Mouse (Mus musculus): ENCODE results near the gene Samd10. TPM values are rescaled to one million over a fixed set of nuclear protein-coding genes. Genes with fewer than 3 reads are reported as not detected.
A peak's percentile ranks its signal among the peaks of the same experiment; 100 is the strongest.

Samd10 gene
- total and polyA plus RNA-seq, 2 experiments, result 0.55 to 4.6 TPM

DNA sequence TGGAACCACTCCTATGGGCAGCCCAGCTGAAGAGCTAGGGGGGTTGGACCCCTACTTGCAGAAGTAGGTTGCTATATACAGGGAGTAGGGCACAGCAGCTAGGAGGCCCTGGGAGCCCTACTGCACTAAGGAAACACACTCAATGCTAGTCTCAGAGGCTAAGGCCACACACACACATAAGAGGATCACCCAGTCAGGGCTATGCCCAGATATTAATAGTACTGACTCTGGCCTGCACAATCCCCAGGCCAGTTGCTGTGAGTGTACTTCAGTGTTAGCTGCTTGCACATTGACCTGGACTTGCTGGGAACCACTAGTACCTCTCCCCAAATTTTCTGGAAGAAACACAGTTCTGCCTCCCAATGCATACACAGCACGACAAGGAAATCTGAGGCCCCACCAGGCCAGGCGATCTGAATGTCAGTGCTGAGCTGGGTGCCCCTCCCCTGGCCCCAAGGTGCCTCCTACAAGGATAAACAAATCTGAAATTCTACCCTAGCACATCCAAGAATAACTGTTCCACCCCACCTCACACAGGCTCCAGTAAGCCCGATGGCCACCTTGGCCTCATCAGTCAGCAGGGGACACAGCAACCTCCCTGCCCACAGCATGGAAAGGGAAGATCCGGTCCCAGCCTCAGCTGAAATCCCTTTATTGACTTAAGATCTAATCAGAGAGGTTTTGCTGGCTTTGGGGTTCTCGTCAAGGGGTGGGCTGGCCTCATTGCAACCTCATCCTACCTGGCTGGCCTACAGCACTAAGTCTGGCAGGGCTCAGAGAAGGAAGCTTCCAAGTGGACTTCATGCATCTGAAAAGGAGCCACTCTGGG lies 20.0 kb downstream of the Samd10 start:
- 44% methylated on average over 5 of the region's 5 CpGs for WGBS
- Histone ChIP-seq H3K36me3 (ENCODE audit: control insufficient read depth, insufficient read depth, low read length) (no peaks in the 10 kb centered on the region; the same call in 1 of the 2 replicates), H3K27me3 (ENCODE audit: control insufficient read depth, insufficient read depth, low read length) (no peaks in the 10 kb centered on the region), H3K9ac (ENCODE audit: low read depth, low read length) (no peak overlapping the region), H3K27ac (replicated peaks; ENCODE audit: insufficient read depth, low read depth, low read length) (no peak overlapping the region), H3K79me2 (ENCODE audit: control insufficient read depth, insufficient read depth, low read length) (peaks cover 13% of the 10 kb centered on the region; the same call in 1 of the 2 replicates), H3K4me1 (ENCODE audit: control insufficient read depth, insufficient read depth, low read length) (peaks cover 16% of the 10 kb centered on the region; the same call in 1 of the 2 replicates), H3K4me3 (ENCODE audit: insufficient read depth, low read depth, low read length) (no peak overlapping the region)
- TF ChIP-seq CTCF (IDR thresholded peaks at IDR 0.05; ENCODE audit: low read depth, low read length), result no peak
- no peak for TF ChIP-seq POLR2A (IDR thresholded peaks at IDR 0.05; ENCODE audit: extremely low read depth, insufficient read depth, low read length)
- DNase-seq (ENCODE audit: extremely low read depth, low read depth, low spot score), result no peak

DNA sequence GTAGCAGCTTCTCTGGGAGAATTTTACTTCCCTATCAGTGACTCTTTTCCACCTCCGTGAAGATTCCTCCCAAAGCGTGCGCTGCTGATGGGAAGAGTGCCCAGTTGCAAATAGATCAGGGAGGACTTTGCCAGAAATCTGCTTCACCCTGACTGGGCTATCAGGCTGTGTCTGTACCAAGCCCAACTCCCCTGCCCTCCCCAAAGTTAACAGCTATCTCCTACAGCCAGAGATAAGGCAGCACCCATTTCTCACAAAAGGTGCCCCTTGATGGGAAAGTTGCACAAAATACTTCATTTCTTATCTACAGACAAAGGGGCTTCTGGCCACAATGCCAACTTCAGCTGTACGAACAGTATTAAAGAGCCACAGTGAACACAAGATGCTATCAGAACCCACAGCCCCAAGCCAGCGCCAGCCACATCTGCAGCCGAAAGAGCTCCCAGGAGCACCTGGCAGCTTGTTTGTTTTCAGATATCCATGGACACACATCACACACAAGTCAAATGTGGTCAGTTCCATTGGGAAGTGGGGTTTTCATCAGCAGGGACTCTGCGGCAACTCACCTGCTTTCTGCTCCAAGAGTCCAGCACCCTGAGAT lies 20.9 kb downstream of the Samd10 start:
- DNase-seq (ENCODE audit: extremely low read depth, low read depth, low spot score), result peak; percentile 34
- Histone ChIP-seq H3K4me3 (ENCODE audit: insufficient read depth, low read depth, low read length) (no peak overlapping the region), H3K27ac (replicated peaks; ENCODE audit: insufficient read depth, low read depth, low read length) (no peak overlapping the region), H3K4me1 (ENCODE audit: control insufficient read depth, insufficient read depth, low read length) (peaks cover 15% of the 10 kb centered on the region; the same call in 1 of the 2 replicates), H3K27me3 (ENCODE audit: control insufficient read depth, insufficient read depth, low read length) (no peaks in the 10 kb centered on the region), H3K9ac (ENCODE audit: low read depth, low read length) (no peak overlapping the region), H3K36me3 (ENCODE audit: control insufficient read depth, insufficient read depth, low read length) (no peaks in the 10 kb centered on the region; the same call in 1 of the 2 replicates), H3K79me2 (ENCODE audit: control insufficient read depth, insufficient read depth, low read length) (peaks cover 13% of the 10 kb centered on the region; the same call in 1 of the 2 replicates)
- WGBS, result 44% methylated on average over 7 of the region's 7 CpGs
- TF ChIP-seq POLR2A (IDR thresholded peaks at IDR 0.05; ENCODE audit: extremely low read depth, insufficient read depth, low read length), result no peak
- TF ChIP-seq CTCF (IDR thresholded peaks at IDR 0.05; ENCODE audit: low read depth, low read length), result no peak

DNA sequence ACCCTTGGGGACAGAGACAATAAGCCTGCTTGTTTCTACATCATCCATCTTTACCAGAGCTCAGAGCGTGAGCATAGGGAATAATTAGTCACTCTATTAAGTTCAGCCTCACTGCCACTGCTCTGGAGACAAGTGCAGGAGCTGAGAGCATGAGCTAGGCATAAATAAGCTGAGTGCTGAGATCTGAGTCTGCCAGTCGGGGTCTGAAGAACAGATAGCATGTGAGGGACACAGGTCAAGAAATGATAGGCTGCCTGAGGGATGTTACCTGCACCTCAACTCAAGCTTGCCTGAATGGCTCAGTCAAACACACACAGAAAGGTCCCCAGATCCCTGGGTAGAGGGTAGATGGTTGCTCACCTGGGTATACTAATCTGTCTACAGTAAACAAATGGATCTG lies 21.9 kb downstream of the Samd10 start:
- no peak overlapping the region for H3K27ac ChIP-seq (replicated peaks; ENCODE audit: insufficient read depth, low read depth, low read length)
- no peak for DNase-seq (ENCODE audit: extremely low read depth, low read depth, low spot score)
- 81% methylated on average over 2 of the region's 2 CpGs for whole genome bisulfite sequencing

DNA sequence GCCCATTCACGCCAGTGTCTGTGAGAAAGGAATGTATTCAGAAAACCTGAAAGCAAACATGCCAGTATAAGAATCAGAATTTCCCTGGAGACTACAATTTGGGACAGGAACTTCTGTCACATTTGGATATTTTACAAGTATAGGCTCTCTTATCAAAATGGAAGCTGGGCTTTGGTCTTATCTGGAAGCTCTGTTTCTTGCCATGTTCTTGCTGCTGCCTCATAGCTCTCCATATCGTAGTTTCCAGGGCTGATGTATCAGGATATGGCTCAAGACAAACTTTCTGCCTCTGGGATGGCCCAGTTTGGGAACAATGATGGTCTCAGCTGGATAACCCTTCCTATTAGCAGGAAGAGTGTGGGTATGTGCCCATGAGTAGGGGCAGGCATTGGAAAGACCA lies 22.4 kb downstream of the Samd10 start:
- Histone ChIP-seq H3K9ac (ENCODE audit: low read depth, low read length) (no peak overlapping the region), H3K36me3 (ENCODE audit: control insufficient read depth, insufficient read depth, low read length) (peaks cover 2% of the 10 kb centered on the region; the same call in 1 of the 2 replicates), H3K79me2 (ENCODE audit: control insufficient read depth, insufficient read depth, low read length) (peaks cover 13% of the 10 kb centered on the region; the same call in 1 of the 2 replicates), H3K4me1 (ENCODE audit: control insufficient read depth, insufficient read depth, low read length) (peaks cover 4% of the 10 kb centered on the region; the same call in 1 of the 2 replicates), H3K4me3 (ENCODE audit: insufficient read depth, low read depth, low read length) (no peak overlapping the region), H3K27me3 (ENCODE audit: control insufficient read depth, insufficient read depth, low read length) (no peaks in the 10 kb centered on the region), H3K27ac (replicated peaks; ENCODE audit: insufficient read depth, low read depth, low read length) (no peak overlapping the region)
- no peak for TF ChIP-seq POLR2A (IDR thresholded peaks at IDR 0.05; ENCODE audit: extremely low read depth, insufficient read depth, low read length)
- 89% methylated on average over 2 of the region's 2 CpGs for WGBS
- DNase-seq (ENCODE audit: extremely low read depth, low read depth, low spot score), result no peak

More for the DNA sequence above, 21.9 kb downstream of the Samd10 start:
- no peak overlapping the region for H3K9ac ChIP-seq (ENCODE audit: low read depth, low read length)
- H3K4me3 ChIP-seq (ENCODE audit: insufficient read depth, low read depth, low read length), result no peak overlapping the region
- peaks cover 2% of the 10 kb centered on the region; the same call in 1 of the 2 replicates for H3K36me3 ChIP-seq (ENCODE audit: control insufficient read depth, insufficient read depth, low read length)
- H3K27me3 ChIP-seq (ENCODE audit: control insufficient read depth, insufficient read depth, low read length), result no peaks in the 10 kb centered on the region
- H3K79me2 ChIP-seq (ENCODE audit: control insufficient read depth, insufficient read depth, low read length), result peaks cover 13% of the 10 kb centered on the region; the same call in 1 of the 2 replicates
- H3K4me1 ChIP-seq (ENCODE audit: control insufficient read depth, insufficient read depth, low read length), result peaks cover 6% of the 10 kb centered on the region; the same call in 1 of the 2 replicates
- no peak for TF ChIP-seq CTCF (IDR thresholded peaks at IDR 0.05; ENCODE audit: low read depth, low read length)
- TF ChIP-seq POLR2A (IDR thresholded peaks at IDR 0.05; ENCODE audit: extremely low read depth, insufficient read depth, low read length), result no peak

DNA sequence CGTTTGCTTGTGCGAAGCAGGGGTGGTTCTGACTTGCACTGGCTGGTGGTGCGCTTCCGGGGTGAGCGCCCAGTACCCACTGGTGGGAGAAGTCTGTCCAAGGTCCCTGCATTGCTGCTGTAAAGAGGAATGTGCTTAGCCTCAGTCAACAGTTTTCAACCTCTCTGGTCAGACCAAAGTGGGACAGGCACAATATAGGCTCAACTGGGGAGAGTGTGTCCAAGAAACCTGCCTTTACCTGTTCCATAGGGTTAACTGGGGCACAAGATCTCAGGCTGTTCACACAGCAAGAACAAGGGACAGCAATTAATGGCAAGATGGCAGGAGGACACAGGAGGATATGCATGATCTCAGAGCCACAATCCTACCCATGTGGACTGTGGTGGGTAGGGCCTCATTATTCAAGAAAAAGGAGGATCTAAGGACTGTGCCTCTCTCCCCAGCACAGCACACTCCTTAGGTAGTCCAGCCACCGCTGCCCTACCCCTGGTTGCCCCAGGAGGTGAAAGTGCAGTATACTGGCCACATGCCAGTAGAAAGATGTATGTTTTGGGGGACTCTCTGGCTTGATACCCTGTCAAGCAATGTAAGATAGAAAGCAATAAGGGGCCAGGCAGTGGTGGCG lies 24.0 kb downstream of the Samd10 start:
- Histone ChIP-seq H3K27me3 (ENCODE audit: control insufficient read depth, insufficient read depth, low read length) (no peaks in the 10 kb centered on the region), H3K4me3 (ENCODE audit: insufficient read depth, low read depth, low read length) (no peak overlapping the region), H3K36me3 (ENCODE audit: control insufficient read depth, insufficient read depth, low read length) (peaks cover 2% of the 10 kb centered on the region; the same call in 1 of the 2 replicates)

More for the DNA sequence above, 24.0 kb downstream of the Samd10 start:
- 98% methylated on average over 7 of the region's 7 CpGs for WGBS
- peaks cover under 1% of the 10 kb centered on the region; the same call in 1 of the 2 replicates for H3K4me1 ChIP-seq (ENCODE audit: control insufficient read depth, insufficient read depth, low read length)
- no peak overlapping the region for H3K9ac ChIP-seq (ENCODE audit: low read depth, low read length)
- peaks cover 4% of the 10 kb centered on the region; the same call in 1 of the 2 replicates for H3K79me2 ChIP-seq (ENCODE audit: control insufficient read depth, insufficient read depth, low read length)
- DNase-seq (ENCODE audit: extremely low read depth, low read depth, low spot score), result no peak
- H3K27ac ChIP-seq (replicated peaks; ENCODE audit: insufficient read depth, low read depth, low read length), result no peak overlapping the region
- TF ChIP-seq CTCF (IDR thresholded peaks at IDR 0.05; ENCODE audit: low read depth, low read length), result no peak
- TF ChIP-seq POLR2A (IDR thresholded peaks at IDR 0.05; ENCODE audit: extremely low read depth, insufficient read depth, low read length), result no peak

All from liver, adult 2 months (tissue).